Mouse (Mus musculus): ENCODE measurements around the gene Fstl5. TPM values are rescaled to one million over a fixed set of nuclear protein-coding genes. Genes with fewer than 3 reads are reported as not detected.
"Not testable (repeated sequence)": the region's sequence is repeated elsewhere in the genome, so short reads cannot be mapped to it uniquely, and the experiment has no call there.

Gene Fstl5
- polyA plus RNA-seq, 1 experiment from 2014 or later, result 9.5 TPM

DNA sequence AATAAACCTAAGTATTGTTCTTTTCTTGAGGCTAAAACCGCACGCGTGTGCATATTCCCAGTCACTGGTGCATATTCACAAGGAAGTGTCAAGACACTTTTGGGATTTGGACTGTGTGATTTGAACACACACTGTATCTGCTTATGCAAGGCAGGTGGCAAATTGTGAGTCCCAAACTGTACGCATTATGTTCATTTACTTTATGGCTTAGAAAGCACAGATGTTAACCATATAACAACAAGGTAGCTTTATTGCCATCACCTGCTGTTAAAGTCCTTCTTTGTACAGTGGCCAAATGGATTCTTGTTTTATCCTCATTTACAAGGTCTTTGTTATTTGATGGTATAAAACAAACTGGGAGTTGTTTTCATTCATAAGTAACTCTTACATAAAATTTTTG, 295.8 kb downstream of the Fstl5 start:
- no peak overlapping the region for H3K4me2 ChIP-seq
- 93% methylated on average over 4 of the region's 4 CpGs for WGBS
- no peak for DNase-seq (ENCODE audit: low spot score, missing footprints)
- H3K36me3 ChIP-seq (ENCODE audit: control insufficient read depth, insufficient read depth, low read length), result no peaks in the 10 kb centered on the region
- no peaks in the 10 kb centered on the region for H3K4me1 ChIP-seq (ENCODE audit: control insufficient read depth, insufficient read depth, low read length)
- H3K9ac ChIP-seq (ENCODE audit: low read length), result no peak overlapping the region
- ATAC-seq (ENCODE audit: low FRiP score), result no peak
- H3K4me3 ChIP-seq (ENCODE audit: low read depth, low read length), result no peak overlapping the region
- H3K9me3 ChIP-seq (ENCODE audit: control insufficient read depth, low read length), result no peaks in the 10 kb centered on the region
- no peak overlapping the region for H3K27ac ChIP-seq (ENCODE audit: low read depth, low read length)
- H3K27me3 ChIP-seq (ENCODE audit: control insufficient read depth, insufficient read depth, low read length), result no peaks in the 10 kb centered on the region

- no peak overlapping the region for H3K4me2 ChIP-seq
- H3K4me1 ChIP-seq (ENCODE audit: control insufficient read depth, insufficient read depth, low read length), result no peaks in the 10 kb centered on the region
- 0 out of 2 replicates have a peak, but pooled peaks have one; percentile 7 for ATAC-seq (ENCODE audit: low FRiP score)
- WGBS, result 90% methylated on average over 6 of the region's 6 CpGs
- no peak for DNase-seq (ENCODE audit: low spot score, missing footprints)
- no peak overlapping the region for H3K4me3 ChIP-seq (ENCODE audit: low read depth, low read length)
- no peaks in the 10 kb centered on the region for H3K9me3 ChIP-seq (ENCODE audit: control insufficient read depth, low read length)
- no peaks in the 10 kb centered on the region for H3K27me3 ChIP-seq (ENCODE audit: control insufficient read depth, insufficient read depth, low read length)
- H3K36me3 ChIP-seq (ENCODE audit: control insufficient read depth, insufficient read depth, low read length), result no peaks in the 10 kb centered on the region
- no peak overlapping the region for H3K27ac ChIP-seq (ENCODE audit: low read depth, low read length)
- no peak overlapping the region for H3K9ac ChIP-seq (ENCODE audit: low read length)
Measured at GRCm38 (mm10) chr3:76428775-76429372, 354.8 kb downstream of the Fstl5 start.

DNA sequence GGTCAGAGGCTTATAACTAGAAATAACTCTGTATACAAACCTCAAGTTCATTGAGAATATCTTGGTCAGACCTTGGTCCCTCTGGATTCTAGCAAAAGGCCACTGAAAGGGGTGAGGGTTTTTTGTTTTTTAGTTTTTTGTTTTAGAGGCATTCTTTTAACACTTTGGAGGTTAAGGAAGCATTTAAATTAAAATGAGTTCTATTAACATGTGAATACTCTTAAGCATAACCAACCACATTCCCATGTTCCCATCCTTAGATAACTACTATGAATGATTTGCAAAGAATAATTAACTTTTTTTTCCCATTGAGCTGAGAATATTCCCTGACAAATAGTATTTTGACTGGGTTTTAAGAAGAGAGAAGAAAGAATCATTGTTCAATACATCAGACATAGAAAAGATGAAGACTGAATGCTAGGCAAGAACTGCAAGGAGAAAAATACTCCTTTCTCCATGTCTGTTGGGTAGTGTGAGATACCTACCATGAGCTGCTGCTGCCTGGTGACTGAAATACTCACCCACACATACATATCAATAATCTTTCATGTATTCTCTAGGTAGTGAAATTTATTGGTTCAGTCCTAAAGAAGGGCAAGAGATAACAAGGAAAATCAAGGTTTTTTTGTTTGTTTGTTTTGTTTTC, 393.3 kb downstream of the Fstl5 start:
- Histone ChIP-seq H3K4me3 (ENCODE audit: low read depth, low read length) (no peak overlapping the region), H3K36me3 (ENCODE audit: control insufficient read depth, insufficient read depth, low read length) (no peaks in the 10 kb centered on the region), H3K27ac (ENCODE audit: low read depth, low read length) (no peak overlapping the region), H3K4me1 (ENCODE audit: control insufficient read depth, insufficient read depth, low read length) (no peaks in the 10 kb centered on the region), H3K27me3 (ENCODE audit: control insufficient read depth, insufficient read depth, low read length) (no peaks in the 10 kb centered on the region), H3K9me3 (ENCODE audit: control insufficient read depth, low read length) (no peaks in the 10 kb centered on the region), H3K9ac (ENCODE audit: low read length) (no peak overlapping the region), H3K4me2 (no peak overlapping the region)
- DNase-seq (ENCODE audit: low spot score, missing footprints) (no peak), ATAC-seq (ENCODE audit: low FRiP score) (peak; percentile 38; the same call in 1 of the 2 replicates)

DNA sequence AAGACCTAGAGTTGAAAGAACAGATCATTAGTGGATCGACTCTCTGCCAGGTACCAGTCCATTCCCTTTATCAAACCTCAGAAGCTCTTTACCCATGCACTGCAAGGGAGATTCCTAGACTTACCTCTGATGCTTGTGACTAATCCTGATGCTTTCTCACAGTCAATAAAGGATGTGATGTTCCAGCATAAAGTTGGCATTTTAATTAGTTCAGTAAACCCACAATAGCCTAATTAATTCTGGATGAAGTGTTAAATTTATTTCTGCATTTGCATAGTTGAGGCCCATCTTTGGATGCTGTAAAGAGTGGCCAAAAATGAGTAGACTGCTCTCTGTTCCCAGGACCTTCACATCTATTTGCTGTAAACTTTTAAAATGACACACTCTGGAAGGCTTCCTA, 394.1 kb downstream of the Fstl5 start:
- ATAC-seq (ENCODE audit: low FRiP score), result no peak
- no peak for DNase-seq (ENCODE audit: low spot score, missing footprints)
- no peaks in the 10 kb centered on the region for H3K4me1 ChIP-seq (ENCODE audit: control insufficient read depth, insufficient read depth, low read length)
- H3K4me2 ChIP-seq, result no peak overlapping the region
- no peak overlapping the region for H3K27ac ChIP-seq (ENCODE audit: low read depth, low read length)
- no peak overlapping the region for H3K4me3 ChIP-seq (ENCODE audit: low read depth, low read length)
- H3K36me3 ChIP-seq (ENCODE audit: control insufficient read depth, insufficient read depth, low read length), result no peaks in the 10 kb centered on the region
- no peak overlapping the region for H3K9ac ChIP-seq (ENCODE audit: low read length)
- no peaks in the 10 kb centered on the region for H3K9me3 ChIP-seq (ENCODE audit: control insufficient read depth, low read length)
- H3K27me3 ChIP-seq (ENCODE audit: control insufficient read depth, insufficient read depth, low read length), result no peaks in the 10 kb centered on the region
- 84% methylated on average over 1 of the region's 1 CpGs for WGBS

GRCm38 (mm10) chr3:76507891-76508290, 433.8 kb downstream of the Fstl5 start:
- not testable (repeated sequence) for H3K27me3 ChIP-seq (ENCODE audit: control insufficient read depth, insufficient read depth, low read length); H3K9me3 ChIP-seq (ENCODE audit: control insufficient read depth, low read length); H3K36me3 ChIP-seq (ENCODE audit: control insufficient read depth, insufficient read depth, low read length); H3K27ac ChIP-seq (ENCODE audit: low read depth, low read length); H3K9ac ChIP-seq (ENCODE audit: low read length); H3K4me2 ChIP-seq; H3K4me3 ChIP-seq (ENCODE audit: low read depth, low read length); ATAC-seq (ENCODE audit: low FRiP score); H3K4me1 ChIP-seq (ENCODE audit: control insufficient read depth, insufficient read depth, low read length)
- WGBS, result 90% methylated on average over 3 of the region's 3 CpGs
- peak; percentile 37 for DNase-seq (ENCODE audit: low spot score, missing footprints)

DNA sequence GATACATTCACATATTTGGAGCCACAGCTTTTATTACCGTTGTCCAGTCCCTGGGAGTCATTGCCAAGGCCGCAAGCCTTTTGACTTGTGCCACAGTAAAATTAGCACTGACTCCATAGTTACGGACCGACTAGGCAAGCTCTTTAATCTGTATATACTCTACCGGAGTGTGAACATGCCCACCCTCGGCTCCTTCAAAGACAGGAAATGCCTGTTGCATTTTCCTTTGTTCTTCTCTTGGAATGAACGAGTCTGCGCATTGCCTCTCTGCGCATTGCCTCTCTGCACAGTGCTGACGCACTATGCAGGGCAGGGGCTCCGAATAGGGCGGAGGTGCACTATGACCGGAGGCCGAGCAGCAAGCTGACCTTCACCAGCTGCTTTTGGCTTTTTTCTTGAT, 434.7 kb downstream of the Fstl5 start:
- H3K4me1 ChIP-seq (ENCODE audit: control insufficient read depth, insufficient read depth, low read length), result no peaks in the 10 kb centered on the region
- 93% methylated on average over 14 of the region's 14 CpGs for WGBS
- DNase-seq (ENCODE audit: low spot score, missing footprints), result no peak
- ATAC-seq (ENCODE audit: low FRiP score), result no peak
- no peak overlapping the region for H3K9ac ChIP-seq (ENCODE audit: low read length)
- no peak overlapping the region for H3K27ac ChIP-seq (ENCODE audit: low read depth, low read length)
- H3K36me3 ChIP-seq (ENCODE audit: control insufficient read depth, insufficient read depth, low read length), result no peaks in the 10 kb centered on the region
- H3K4me2 ChIP-seq, result no peak overlapping the region
- no peaks in the 10 kb centered on the region for H3K27me3 ChIP-seq (ENCODE audit: control insufficient read depth, insufficient read depth, low read length)
- H3K9me3 ChIP-seq (ENCODE audit: control insufficient read depth, low read length), result no peaks in the 10 kb centered on the region; the same call in 1 of the 2 replicates
- no peak overlapping the region for H3K4me3 ChIP-seq (ENCODE audit: low read depth, low read length)

GRCm38 (mm10) chr3:76567346-76567745, 493.3 kb downstream of the Fstl5 start:
- no peaks in the 10 kb centered on the region for H3K9me3 ChIP-seq (ENCODE audit: control insufficient read depth, low read length)
- H3K9ac ChIP-seq (ENCODE audit: low read length), result no peak overlapping the region
- no peaks in the 10 kb centered on the region for H3K36me3 ChIP-seq (ENCODE audit: control insufficient read depth, insufficient read depth, low read length)
- H3K4me1 ChIP-seq (ENCODE audit: control insufficient read depth, insufficient read depth, low read length), result no peaks in the 10 kb centered on the region
- no peak overlapping the region for H3K4me3 ChIP-seq (ENCODE audit: low read depth, low read length)
- no peak overlapping the region for H3K27ac ChIP-seq (ENCODE audit: low read depth, low read length)
- DNase-seq (ENCODE audit: low spot score, missing footprints) (peak; percentile 45), ATAC-seq (ENCODE audit: low FRiP score) (no peak)
- no peak overlapping the region for H3K4me2 ChIP-seq
- no peaks in the 10 kb centered on the region for H3K27me3 ChIP-seq (ENCODE audit: control insufficient read depth, insufficient read depth, low read length)

DNA sequence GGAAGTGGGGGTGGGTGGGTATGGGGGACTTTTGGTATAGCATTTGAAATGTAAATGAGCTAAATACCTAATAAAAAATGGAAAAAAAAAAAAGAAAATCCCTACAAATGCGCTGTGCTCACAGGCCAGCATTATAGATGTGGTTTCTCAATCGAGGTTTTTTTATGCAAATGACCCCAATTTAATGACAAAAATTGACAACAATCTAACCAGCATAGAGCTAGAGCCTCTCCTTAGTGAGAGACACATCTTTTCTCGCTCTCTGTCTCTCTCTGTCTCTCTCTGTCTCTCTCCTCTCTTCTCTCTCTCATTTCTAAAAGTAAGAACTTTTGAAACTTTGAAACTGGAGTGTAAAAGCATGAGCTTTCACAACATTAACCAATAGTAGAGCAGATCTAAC, 498.4 kb downstream of the Fstl5 start:
- Histone ChIP-seq H3K4me2 (no peak overlapping the region), H3K4me1 (ENCODE audit: control insufficient read depth, insufficient read depth, low read length) (no peaks in the 10 kb centered on the region), H3K36me3 (ENCODE audit: control insufficient read depth, insufficient read depth, low read length) (no peaks in the 10 kb centered on the region), H3K27ac (ENCODE audit: low read depth, low read length) (no peak overlapping the region), H3K9ac (ENCODE audit: low read length) (no peak overlapping the region), H3K27me3 (ENCODE audit: control insufficient read depth, insufficient read depth, low read length) (no peaks in the 10 kb centered on the region), H3K4me3 (ENCODE audit: low read depth, low read length) (no peak overlapping the region), H3K9me3 (ENCODE audit: control insufficient read depth, low read length) (no peaks in the 10 kb centered on the region)
- DNase-seq (ENCODE audit: low spot score, missing footprints) (no peak), ATAC-seq (ENCODE audit: low FRiP score) (peak; percentile 48; the same call in 1 of the 2 replicates)
- 72% methylated on average over 3 of the region's 3 CpGs for WGBS

DNA sequence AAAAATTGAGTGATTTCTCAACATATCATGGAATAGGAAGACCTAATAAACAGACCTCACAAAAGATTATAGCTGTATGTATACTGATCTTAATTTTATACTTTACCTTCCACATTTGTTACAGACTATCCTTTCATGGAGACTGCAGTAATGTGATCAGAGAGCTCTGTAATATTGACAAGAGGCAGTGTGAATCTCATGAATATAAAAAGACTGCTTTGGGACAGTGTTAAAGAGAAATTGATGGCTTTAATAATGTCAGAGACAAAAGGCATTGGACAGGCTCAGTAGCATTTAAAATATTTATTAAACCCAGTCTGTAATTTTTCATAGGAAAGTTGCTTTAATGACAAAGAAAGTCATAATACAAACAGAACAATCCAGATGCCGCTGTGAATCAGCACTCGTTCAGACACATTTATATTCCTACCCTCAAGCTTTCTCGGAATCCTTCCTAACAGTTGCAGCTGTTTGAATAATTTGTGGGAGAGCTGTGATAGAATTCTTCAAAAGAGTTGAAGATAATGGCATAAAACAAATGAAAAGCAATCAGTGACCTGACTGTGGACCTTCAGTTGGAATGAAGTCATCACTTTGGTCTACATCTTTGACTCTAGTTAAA, 499.0 kb downstream of the Fstl5 start:
- no peaks in the 10 kb centered on the region for H3K36me3 ChIP-seq (ENCODE audit: control insufficient read depth, insufficient read depth, low read length)
- ATAC-seq (ENCODE audit: low FRiP score) (peak; percentile 65; the same call in 1 of the 2 replicates), DNase-seq (ENCODE audit: low spot score, missing footprints) (peak; percentile 85)
- H3K4me1 ChIP-seq (ENCODE audit: control insufficient read depth, insufficient read depth, low read length), result no peaks in the 10 kb centered on the region
- H3K4me2 ChIP-seq, result no peak overlapping the region
- no peak overlapping the region for H3K4me3 ChIP-seq (ENCODE audit: low read depth, low read length)
- no peaks in the 10 kb centered on the region for H3K9me3 ChIP-seq (ENCODE audit: control insufficient read depth, low read length)
- H3K9ac ChIP-seq (ENCODE audit: low read length), result no peak overlapping the region
- 76% methylated on average over 3 of the region's 3 CpGs for WGBS
- H3K27ac ChIP-seq (ENCODE audit: low read depth, low read length), result no peak overlapping the region
- H3K27me3 ChIP-seq (ENCODE audit: control insufficient read depth, insufficient read depth, low read length), result no peaks in the 10 kb centered on the region

All from midbrain, embryonic 11.5 days (tissue).